Mouse (Mus musculus): ENCODE data around the gene Il4i1. TPM values are rescaled to one million over a fixed set of nuclear protein-coding genes. Genes with fewer than 3 reads are reported as not detected.
A peak's percentile ranks its signal among the peaks of the same experiment; 100 is the strongest.

Gene Il4i1
- polyA plus RNA-seq, 1 experiment, result 14.8 TPM

DNA sequence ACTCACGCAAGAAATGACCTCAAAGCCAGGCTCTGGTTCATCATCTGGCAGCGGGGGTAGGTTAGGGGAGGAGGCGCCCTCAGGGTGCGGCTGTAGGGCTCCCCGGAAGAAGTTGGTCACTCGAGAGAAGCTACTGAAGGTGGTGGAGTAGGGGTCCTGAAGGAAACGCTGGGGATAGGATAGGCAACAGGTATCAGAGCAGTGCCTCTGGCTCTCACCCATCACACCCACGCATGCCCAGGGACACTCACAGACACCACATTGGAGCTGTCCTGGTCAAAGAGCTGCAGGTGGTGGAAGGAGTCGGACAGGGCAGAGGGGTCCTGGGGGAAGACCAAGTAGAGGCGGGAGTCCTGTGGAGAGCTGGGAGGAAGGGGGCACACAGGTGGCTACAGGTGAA lies 28.8 kb downstream of the Il4i1 start:
- 92% methylated on average over 10 of the region's 10 CpGs for WGBS
- DNase-seq (ENCODE audit: low read depth, low spot score), result no peak

DNA sequence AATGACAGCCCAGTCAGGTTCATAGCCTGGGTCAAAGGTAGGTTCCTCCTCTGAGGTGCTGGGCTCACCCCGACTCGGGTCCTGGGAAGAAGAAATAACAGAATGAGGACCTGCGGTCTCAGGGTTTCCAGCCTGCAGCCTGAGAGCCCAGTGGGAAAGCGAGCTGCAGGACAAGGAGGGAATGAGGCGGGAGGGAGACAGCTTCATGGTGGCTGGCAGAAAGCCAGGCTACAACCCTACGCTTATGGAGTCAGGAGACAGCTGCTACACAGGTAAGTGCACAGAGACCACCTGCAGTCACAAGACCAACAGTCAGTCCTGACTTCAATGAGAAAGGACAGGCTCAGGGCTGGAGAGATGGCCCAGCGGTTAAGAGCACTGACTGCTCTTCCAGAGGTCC lies 30.6 kb downstream of the Il4i1 start:
- DNase-seq (ENCODE audit: low read depth, low spot score), result no peak

DNA sequence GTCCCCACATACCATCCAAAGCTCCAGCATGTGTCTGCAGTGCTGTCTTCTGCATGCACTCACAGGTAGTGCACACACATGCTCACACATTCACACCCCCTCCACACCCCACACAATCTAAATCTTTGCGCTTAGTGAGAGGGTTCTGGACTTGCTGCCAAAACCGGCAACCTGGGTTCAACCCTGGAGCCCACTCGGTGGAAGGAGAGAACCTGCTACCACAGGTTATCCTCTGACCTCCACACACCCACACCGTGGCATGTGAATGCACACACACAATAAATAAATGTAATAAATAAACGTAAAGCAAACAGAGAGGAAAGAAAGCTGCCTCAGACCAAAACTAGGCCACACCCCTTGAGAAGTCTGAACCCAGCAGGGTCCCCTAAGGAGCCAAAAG lies 31.6 kb downstream of the Il4i1 start:
- DNase-seq (ENCODE audit: low read depth, low spot score), result no peak
- WGBS, result 38% methylated on average over 5 of the region's 5 CpGs

More for the DNA sequence above, 30.6 kb downstream of the Il4i1 start:
- 89% methylated on average over 7 of the region's 7 CpGs for WGBS

DNA sequence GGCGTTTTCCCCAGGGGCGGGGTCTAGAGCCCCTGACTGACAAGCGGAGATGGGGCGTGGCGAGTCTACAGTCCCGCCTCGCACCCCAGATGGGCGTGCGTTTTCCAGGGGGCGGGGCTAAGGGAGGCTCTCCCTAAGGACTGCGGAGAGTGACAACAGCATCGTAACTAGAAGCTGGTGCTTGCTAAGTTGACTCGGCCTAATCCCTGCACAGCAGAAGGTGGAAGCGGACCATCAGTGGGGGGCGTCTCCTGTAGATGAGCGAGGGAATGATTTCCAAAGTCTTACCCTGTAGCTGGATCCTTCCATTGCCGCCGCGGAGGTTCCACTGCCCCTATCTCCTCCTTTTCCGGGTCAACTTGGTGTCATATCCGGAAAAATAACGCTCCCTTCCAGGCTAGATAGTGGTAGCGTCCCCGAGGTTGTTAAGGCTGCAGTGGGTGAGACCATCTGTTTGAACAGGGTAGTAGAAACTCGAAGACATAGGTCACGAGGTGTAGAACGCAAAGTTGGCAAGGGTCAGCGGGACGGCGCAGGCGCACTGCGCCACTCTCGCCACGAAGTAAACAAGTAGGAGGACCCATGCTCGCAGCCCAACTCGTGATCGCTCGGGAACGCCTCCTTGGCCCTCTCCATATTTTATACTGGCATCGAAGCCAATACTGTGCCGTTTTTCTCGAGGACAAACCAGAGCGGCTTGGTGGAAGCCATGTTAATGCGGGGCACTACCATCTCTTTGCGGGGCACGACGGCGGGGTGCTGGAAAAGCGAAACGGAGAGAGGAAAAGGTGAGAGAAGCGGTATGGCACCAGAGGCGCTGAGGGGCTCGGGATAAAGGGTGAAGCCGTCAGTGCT lies 32.6 kb downstream of the Il4i1 start, which contains the start of the genes Akt1s1 and Tbc1d17:
Gene Akt1s1 (plus strand): TSS at position 431 of the 855 bp plus-strand sequence.
Gene Tbc1d17 (minus strand): TSS at position 519 of the 855 bp plus-strand sequence.
- WGBS, result under 1% methylated on average over 54 of the region's 54 CpGs
- peak; percentile 95 for DNase-seq (ENCODE audit: low read depth, low spot score)

DNA sequence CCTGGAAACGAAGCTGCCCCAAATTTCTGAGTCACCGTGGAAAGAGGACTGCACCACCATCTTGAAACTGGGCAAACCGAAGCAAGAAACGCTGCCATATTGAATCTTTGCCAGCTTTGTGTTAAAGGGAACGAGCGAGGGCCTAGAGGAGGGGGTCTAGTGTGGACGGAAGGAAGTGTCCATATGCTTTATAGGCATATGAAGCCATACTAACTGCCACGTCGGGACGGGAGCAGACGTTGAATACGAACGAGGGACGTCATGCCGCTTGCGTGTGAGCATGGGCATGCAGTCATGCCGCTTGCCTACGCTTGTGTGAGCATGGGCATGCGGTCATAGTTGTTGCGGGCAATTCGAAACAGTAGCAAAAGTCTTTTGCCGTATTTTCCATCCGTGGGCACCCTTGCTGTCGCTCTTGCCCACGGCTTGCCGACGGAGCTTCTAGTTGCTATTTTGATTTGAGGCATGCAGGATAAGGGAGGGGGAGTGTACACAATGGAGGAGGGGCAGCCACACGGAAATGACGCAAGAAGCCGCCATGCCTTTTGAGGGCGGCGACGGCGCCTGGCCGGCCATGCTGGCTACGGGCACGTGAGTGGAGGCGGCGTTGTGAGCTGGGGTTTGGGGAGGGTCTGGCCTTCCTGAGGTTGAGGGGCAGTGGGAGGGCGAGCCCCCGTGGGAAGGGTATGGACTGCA lies 33.4 kb downstream of the Il4i1 start:
- WGBS, result under 1% methylated on average over 41 of the region's 41 CpGs
- no peak for DNase-seq (ENCODE audit: low read depth, low spot score)

DNA sequence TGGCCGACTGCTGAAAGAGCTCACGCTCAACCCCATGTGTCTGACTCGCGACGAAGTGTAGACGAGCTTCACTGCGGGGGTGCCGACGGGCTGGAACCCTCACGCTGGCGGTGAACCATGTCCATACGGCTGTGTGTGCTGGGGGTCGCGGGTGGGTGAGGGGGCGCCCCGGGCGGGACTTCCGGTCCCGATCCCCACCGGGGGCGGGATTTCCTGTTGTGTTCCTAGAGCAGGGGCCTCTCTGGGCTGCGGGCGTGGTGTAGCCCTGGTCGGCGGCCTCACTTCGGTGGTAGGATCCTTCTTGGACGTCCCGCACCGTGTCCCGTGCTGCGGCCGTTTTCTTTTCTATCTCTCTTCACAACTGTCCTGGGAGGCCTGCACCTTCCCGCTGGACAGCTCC lies 34.0 kb downstream of the Il4i1 start:
- WGBS, result under 1% methylated on average over 33 of the region's 33 CpGs
- DNase-seq (ENCODE audit: low read depth, low spot score), result no peak

DNA sequence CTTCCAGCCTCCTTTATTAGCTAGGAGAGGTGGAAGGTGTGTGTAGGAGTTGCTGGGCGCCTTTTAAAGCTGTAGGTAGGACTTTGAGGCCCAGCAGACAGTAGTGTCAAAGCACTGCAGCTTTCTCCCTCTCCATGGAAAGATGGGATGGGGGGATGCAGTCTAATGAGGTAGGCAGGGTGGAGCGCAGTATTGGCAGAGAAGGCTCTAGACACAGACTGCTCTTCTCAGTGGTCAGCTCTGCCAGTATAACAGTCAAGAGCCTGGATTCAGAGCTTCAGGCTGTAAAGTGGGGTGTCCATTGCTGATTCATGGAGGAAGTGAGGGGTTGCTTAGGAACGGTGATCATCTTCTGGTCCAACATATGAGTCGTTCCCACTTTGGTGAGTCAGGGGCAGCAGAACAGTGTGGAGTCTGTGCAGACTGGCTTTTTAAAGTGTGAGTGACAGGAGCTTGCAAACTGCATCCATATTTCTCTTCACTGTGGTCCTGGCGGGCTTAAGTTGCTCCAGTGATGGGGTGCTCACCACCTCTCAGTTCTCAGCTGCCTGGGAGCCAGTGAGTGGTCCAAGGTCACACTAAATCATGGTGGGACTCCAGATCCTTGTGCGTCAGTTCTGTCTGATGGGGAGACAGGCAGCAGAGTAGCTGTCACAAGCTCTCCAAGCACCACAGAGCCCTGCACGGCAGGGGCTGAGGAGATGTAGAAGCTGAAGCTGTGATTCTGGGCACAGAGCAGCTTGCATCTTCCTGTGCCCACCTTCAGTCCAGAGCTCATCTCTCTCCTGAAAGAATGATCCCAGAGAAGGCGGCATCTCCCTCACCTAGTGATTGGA lies 34.8 kb downstream of the Il4i1 start:
- no peak for DNase-seq (ENCODE audit: low read depth, low spot score)
- 64% methylated on average over 8 of the region's 8 CpGs for WGBS

DNA sequence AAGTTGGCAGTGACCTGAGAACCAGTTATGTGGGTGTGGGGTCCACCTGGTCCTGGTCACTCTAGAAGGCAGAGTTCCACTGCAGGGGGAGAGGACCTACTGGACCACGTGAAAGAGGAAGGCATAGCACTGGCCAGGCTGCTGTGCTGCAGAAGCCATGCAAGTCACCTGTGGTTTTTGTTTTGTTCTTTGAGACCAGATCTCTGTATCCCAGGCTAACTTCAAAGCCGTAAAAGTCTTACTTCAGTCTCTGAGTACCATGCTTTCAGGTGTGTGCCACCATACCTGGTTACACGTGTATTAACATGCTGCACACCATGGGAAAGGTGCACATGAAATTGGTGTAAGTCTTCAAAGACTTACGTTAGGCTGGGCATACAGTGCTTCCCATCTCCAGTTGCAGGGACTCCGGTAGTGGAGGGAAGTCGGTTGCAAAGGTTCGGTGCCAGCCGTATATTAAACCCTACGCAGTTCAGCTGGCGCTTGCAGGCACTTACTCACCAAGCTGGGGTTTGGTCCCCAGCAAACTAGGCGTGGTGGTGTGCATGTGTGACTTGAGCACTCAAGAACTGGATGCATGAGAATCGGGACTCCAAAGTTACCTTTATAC lies 35.5 kb downstream of the Il4i1 start:
- WGBS, result 87% methylated on average over 12 of the region's 12 CpGs
- no peak for DNase-seq (ENCODE audit: low read depth, low spot score)

DNA sequence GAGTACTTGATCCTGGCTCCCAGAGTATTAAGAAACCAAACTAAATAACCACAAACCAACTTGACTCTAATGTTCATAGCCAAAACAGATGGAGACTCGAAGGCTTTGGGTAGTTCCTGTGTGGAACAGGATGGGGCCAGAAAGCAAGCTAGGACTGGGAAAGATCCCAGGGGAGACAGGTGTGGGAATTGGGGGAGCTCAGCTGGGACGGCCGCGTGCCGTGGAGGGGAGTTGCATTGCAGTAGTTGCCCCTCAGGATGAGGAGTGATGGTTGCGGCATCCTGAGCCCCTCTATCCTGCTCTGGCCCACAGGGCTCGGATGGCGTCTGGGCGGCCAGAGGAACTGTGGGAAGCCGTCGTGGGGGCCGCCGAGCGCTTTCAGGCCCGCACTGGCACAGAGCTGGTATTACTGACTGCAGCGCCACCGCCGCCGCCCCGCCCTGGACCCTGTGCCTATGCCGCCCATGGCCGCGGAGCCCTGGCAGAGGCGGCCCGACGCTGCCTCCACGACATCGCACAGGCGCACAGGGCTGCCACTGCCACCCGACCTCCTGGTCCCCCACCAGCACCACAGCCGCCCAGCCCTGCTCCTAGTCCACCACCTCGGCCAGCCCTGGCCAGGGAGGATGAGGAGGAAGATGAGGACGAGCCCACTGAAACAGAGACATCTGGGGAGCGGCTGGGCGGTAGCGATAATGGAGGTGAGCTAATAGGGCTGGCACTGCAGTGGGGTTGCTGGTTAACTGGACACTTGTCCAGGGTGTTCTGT lies 36.3 kb downstream of the Il4i1 start:
- DNase-seq (ENCODE audit: low read depth, low spot score), result no peak
- WGBS, result 89% methylated on average over 36 of the region's 36 CpGs

DNA sequence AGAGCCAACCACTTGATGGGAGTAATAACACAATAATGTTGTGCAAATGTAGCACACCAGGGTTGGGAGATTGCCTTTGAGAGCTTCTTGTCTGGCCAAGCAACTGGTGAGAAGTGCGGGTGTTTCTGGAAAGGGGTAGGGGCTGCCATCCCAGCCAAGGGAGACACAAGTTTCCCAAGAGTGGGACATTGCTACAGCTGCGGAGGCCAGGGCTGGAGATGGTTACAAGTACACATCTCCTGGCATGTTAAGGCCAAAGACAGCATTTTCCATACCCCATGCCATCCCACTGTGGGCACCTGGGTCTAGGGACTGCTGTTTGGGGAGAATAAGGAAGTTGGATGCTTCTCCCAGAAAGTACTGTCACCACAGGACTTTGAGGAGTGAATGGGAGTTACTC lies 36.9 kb downstream of the Il4i1 start:
- 92% methylated on average over 2 of the region's 2 CpGs for WGBS
- DNase-seq (ENCODE audit: low read depth, low spot score), result no peak

DNA sequence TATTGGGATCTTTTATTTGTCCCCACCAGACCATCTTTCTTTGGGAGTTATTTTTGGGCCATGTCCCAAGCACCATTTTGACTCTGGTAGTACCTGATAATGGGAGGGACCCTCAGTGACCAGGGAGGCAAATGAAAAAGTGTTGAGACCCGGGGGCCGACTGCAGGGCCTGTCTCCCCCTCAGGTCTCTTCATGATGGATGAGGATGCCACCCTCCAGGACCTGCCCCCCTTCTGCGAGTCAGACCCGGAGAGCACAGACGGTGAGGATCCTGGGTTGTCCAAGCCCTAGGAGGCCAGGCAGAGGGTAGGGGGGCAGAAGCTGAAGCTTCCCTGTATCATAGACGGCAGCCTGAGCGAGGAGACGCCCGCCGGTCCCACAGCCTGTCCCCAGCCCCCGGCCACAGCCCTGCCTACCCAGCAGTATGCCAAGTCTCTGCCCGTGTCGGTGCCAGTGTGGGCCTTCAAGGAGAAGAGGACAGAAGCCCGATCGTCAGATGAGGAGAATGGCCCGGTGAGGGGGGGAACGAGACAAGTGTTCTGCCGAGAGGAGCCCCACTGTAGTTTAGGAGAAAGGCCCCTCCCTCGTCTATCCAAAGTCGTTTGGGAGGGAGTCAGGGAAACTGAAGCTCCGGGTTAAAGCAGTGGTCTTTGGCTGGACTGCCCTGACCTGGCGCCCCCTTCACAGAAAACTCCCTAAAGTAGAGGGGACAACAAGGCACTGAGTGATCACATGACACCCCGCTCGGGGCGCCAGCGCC lies 37.6 kb downstream of the Il4i1 start:
- WGBS, result 15% methylated on average over 26 of the region's 26 CpGs
- DNase-seq (ENCODE audit: low read depth, low spot score), result no peak

DNA sequence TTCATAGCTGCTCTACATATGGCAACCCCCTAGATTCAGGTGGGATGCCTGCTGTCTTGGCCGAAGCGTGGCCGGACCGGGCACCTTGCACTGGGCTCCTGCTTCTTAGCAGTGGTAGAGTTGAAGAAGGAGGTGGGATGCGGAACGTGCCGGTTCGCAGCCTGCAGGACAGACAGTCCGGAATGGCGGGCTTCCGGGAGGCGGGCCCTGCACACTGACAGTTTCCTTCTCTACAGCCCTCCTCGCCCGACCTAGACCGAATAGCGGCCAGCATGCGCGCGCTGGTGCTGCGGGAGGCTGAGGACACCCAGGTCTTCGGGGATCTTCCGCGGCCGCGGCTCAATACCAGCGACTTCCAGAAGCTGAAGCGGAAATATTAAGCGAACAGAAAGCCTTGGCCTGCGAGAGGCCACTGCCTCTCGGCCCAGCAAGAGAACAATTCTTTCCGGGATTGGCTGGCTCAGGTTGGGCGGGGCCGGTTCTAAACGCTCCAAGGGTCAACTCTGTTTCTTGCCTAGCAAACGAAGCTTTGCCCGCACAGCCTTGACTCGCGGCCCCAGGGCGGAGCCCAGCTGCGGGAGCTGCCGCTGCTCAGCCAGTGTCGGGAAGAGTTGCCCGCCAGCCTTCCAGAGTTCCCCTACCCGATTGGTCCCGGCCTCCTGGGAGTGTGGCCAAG lies 38.3 kb downstream of the Il4i1 start:
- peak; percentile 88 for DNase-seq (ENCODE audit: low read depth, low spot score)
- whole genome bisulfite sequencing, result under 1% methylated on average over 45 of the region's 45 CpGs

DNA sequence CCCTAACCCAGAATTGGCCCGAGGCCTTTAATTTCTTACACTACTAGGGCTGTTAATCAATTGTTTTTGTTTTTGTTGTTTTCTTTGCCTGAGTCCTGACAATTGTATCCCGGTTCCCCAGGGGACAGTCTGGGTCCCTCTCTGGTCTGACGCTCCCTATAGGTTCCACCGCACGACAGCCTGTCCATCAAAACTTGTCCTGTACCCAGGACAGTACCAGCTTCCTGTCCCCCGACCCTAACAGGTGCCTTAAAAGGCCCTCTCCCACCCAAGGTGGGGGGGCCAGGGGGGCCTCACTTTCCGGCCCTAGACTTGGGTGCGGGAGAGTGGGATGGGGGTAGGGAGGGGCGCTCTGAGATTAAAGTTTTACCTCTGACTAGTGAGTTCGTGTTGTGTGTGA lies 38.8 kb downstream of the Il4i1 start:
- 17% methylated on average over 10 of the region's 10 CpGs for WGBS

DNA sequence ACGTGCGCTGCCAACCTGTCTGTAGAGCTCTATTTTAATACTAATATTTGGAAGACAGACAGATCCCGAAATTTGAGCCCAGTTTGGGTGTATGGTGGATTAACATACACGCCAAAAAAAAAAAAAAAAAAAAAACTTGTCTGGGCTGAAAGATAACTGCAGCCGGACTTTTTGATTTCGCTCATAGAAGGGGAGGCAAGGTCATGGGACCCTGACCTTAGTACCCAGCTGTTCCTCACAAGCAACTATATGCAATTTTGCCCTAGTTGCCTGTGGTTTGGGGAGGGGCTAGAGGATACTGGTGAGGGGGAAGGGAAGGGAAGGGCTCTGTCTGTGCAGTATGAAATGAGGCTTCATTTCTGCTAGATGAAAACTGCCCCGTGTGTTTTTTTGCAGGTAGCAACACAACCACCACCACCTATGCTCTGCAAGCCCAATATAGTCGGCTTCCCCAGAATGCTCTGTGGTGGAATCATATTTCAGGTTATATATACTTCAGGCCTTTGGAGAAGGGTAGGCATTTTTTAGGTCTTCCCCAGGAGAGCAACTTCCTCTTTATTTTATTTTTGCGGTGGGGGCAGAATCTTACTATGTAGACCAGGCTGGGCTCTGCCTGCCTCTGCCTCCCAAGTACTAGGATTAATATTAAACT lies 40.2 kb downstream of the Il4i1 start:
- DNase-seq (ENCODE audit: low read depth, low spot score), result no peak
- 53% methylated on average over 9 of the region's 9 CpGs for WGBS

More for the DNA sequence above, 38.8 kb downstream of the Il4i1 start:
- DNase-seq (ENCODE audit: low read depth, low spot score), result no peak

DNA sequence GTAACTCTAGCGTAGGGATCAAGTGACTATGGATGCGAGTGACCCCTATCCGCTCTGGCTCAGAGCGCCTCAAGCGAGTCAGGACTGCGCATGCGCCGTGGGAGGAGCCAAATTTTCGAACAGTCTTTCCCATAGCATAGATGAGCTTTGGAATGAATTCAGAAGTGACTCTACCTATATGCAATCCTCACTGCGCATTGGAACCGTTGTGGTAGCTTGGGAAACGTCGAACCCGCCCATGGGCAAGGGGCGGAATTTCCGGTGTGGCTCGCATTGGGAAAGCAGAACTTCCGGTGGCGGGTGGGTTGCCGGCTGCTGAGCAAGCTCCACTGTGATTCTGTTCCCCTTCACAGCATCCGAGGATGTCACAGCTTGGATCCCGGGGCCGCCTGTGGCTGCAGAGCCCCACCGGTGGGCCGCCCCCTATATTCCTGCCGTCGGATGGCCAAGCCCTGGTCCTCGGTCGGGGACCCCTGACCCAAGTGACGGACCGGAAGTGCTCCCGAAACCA lies 40.9 kb downstream of the Il4i1 start, which contains the start of gene Pnkp:
Gene Pnkp (plus strand): TSS at position 98 of the 511 bp plus-strand sequence.
- DNase-seq (ENCODE audit: low read depth, low spot score), result peak; percentile 70
- WGBS, result under 1% methylated on average over 32 of the region's 32 CpGs

DNA sequence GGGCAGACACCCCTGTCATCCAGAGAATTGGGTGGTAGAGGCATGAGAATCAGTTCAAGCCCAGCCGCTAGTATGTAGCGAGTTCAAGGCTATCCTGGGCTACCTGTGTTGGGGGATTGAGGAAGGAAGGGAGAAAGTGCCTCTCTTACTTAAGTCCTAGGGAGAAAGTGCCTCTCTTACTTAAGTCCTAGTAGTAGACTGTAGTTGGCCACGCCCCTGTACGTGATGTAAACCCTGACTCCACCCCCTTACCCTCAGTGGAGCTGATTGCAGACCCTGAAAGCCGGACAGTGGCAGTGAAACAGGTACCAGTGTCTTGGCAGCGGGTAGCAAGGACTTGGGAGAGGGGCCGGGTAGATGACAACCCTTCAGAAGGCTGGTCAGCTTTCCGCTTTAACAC lies 41.7 kb downstream of the Il4i1 start:
- 29% methylated on average over 8 of the region's 8 CpGs for WGBS
- DNase-seq (ENCODE audit: low read depth, low spot score), result no peak

DNA sequence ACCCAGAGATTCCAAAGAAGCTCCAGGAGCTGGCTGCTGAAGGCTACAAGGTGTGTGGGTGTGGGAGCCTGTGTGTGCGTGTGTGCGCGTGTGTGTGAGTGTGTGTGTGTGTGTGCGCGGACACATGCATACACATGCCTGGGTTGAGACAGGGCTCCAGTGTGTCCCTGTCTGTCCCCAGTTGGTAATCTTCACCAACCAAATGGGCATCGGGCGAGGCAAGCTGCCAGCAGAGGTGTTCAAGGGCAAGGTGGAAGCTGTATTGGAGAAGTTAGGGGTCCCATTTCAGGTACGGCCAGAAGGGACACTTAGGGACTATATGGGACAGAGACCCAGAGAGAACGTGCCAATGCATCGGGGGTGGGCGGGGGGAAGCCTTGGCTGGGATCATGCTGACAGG lies 43.7 kb downstream of the Il4i1 start:
- no peak for DNase-seq (ENCODE audit: low read depth, low spot score)
- WGBS, result 88% methylated on average over 11 of the region's 11 CpGs
